Mouse (Mus musculus): ENCODE data around the gene Usp1.

DNA sequence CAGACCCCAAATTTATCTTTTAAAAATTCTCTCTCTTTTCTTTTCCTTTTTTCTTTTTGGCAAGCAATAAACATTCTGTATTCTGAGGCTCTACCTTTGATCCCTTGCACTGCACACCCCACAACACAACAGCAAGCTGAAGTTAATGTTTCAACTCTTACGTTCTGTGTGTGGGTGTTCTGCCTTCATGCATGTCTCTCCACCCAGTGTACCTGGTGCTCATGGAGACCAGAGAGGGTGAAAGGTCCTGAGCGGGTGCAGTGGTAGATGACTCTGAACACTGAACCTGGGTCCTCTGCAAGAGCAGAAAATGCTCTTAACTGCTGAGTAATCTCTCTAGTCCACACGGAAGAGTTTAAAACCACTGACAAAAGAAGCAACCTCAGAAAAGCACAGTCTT, 36.6 kb downstream of the Usp1 start:
- TF ChIP-seq CTCF (IDR thresholded peaks at IDR 0.05; ENCODE audit: extremely low read depth, insufficient read depth, insufficient read length, insufficient replicate concordance) (no peak), POLR2A (IDR thresholded peaks at IDR 0.05; ENCODE audit: low read depth, low read length) (no peak)

All from spleen, adult 2 months (tissue).